Mouse (Mus musculus) hindbrain, embryonic 13.5 days (tissue): ENCODE data around the gene Trmt112. TPM values are rescaled to one million over a fixed set of nuclear protein-coding genes. Genes with fewer than 3 reads are reported as not detected.

Experiments used
- microRNA-seq: library from miRNA; unstranded; fragments of <30 nt; microRNA quantifications from one replicate; pipeline ENCODE4, GENCODE M21; 2016
- polyA plus RNA-seq: library from polyadenylated mRNA; unstranded; fragments of >200 nt; fragmentation: Nextera tagmentation; extraction: Ambion mirVana; gene quantifications from 2 replicates; pipeline ENCODE4 v1.2.1, GENCODE M21; 2015

Gene Trmt112
- polyA plus RNA-seq, 1 experiment from 2014 or later: 121 TPM

Small RNA genes lying within 50 kb of the gene (microRNA-seq; reads per million reads assigned to microRNA genes)
- gene Mir6990: 3.0 reads per million, percentile 7 among the genes with 10 or more reads in this experiment

Other genes starting within 250 kb of the Trmt112 start
- 7.0 and 7.3 TPM in 2 replicates for gene Rps6ka4, start 69.1 kb upstream of the Trmt112 start, polyA plus RNA-seq
- gene Ccdc88b, start 51.5 kb upstream of the Trmt112 start, polyA plus RNA-seq: 1.0 and 1.1 TPM in 2 replicates
- 274 and 284 TPM in 2 replicates for gene Prdx5, start 408 bp downstream of the Trmt112 start, polyA plus RNA-seq
- gene Esrra, start 12.1 kb downstream of the Trmt112 start, polyA plus RNA-seq: 15.8 and 16.6 TPM in 2 replicates
- 0.86 and 1.00 TPM in 2 replicates for gene Catsperz, start 15.7 kb downstream of the Trmt112 start, polyA plus RNA-seq
- gene Kcnk4, start 24.8 kb downstream of the Trmt112 start, polyA plus RNA-seq: 1.7 and 2.2 TPM in 2 replicates
- gene Bad, start 32.2 kb downstream of the Trmt112 start, polyA plus RNA-seq: 83.1 and 86.9 TPM in 2 replicates
- 53.1 and 54.7 TPM in 2 replicates for gene Gpr137, start 32.8 kb downstream of the Trmt112 start, polyA plus RNA-seq
- 114 and 143 TPM in 2 replicates for gene Ppp1r14b, start 65.3 kb downstream of the Trmt112 start, polyA plus RNA-seq
- 11.5 and 11.7 TPM in 2 replicates for gene Plcb3, start 66.8 kb downstream of the Trmt112 start, polyA plus RNA-seq
- 108 and 109 TPM in 2 replicates for gene Fkbp2, start 70.8 kb downstream of the Trmt112 start, polyA plus RNA-seq
- 33.5 and 34.9 TPM in 2 replicates for gene Vegfb, start 78.0 kb downstream of the Trmt112 start, polyA plus RNA-seq
- gene Dnajc4, start 82.9 kb downstream of the Trmt112 start, polyA plus RNA-seq: 24.2 and 25.9 TPM in 2 replicates
- 18.6 and 23.8 TPM in 2 replicates for gene Nudt22, start 86.4 kb downstream of the Trmt112 start, polyA plus RNA-seq
- 16.6 and 18.0 TPM in 2 replicates for gene Trpt1, start 86.4 kb downstream of the Trmt112 start, polyA plus RNA-seq
- gene Fermt3, start 109.8 kb downstream of the Trmt112 start, polyA plus RNA-seq: 4.4 and 5.6 TPM in 2 replicates
- 233 and 239 TPM in 2 replicates for gene Stip1, start 130.3 kb downstream of the Trmt112 start, polyA plus RNA-seq
- gene Macrod1, start 147.1 kb downstream of the Trmt112 start, polyA plus RNA-seq: 4.2 and 5.3 TPM in 2 replicates
- gene Flrt1, start 196.0 kb downstream of the Trmt112 start, polyA plus RNA-seq: 7.1 and 8.1 TPM in 2 replicates